Mouse (Mus musculus): Measurements from ENCODE around the gene AI481877. TPM values are rescaled to one million over a fixed set of nuclear protein-coding genes. Genes with fewer than 3 reads are reported as not detected.

Gene AI481877
- polyA plus RNA-seq, 1 experiment from 2014 or later, result 0.01 TPM

GRCm38 (mm10) chr4:59034918-59035785, 103.6 kb downstream of the AI481877 start, which contains the start of gene Gng10:
Gene Gng10, plus strand, starts transcription at chr4:59035088.
- ChIA-PET POLR2A (interaction anchor here (0.6 kb wide), 1 partner anchor 48 kb away, joined by 4 read pairs; no protein-coding TSS in a partner anchor), CTCF (interaction anchor here (0.7 kb wide), 1 partner anchor 50 kb away, joined by 3 read pairs; no protein-coding TSS in a partner anchor)
- DNase-seq (ENCODE audit: low read depth, low spot score), result no peak
- no peak for TF ChIP-seq CTCF (IDR thresholded peaks at IDR 0.05)
- in situ Hi-C loops (cut with MboI; ENCODE audit: low pct_unique_long_range_greater_than_20kb), result no loop called here
- no peaks in the 10 kb centered on the region for H3K27me3 ChIP-seq
- ATAC-seq, result peak; percentile 92

- no peak for DNase-seq (ENCODE audit: low read depth, low spot score)
- in situ Hi-C loops (cut with MboI; ENCODE audit: low pct_unique_long_range_greater_than_20kb), result no loop called here
- no peaks in the 10 kb centered on the region for H3K27me3 ChIP-seq
- ChIA-PET POLR2A (no interaction called here), CTCF (no interaction called here)
- no peak for ATAC-seq
- no peak for TF ChIP-seq CTCF (IDR thresholded peaks at IDR 0.05)
Measured at GRCm38 (mm10) chr4:59034325-59034917, 104.4 kb downstream of the AI481877 start.

- H3K27me3 ChIP-seq, result no peaks in the 10 kb centered on the region
- ChIA-PET POLR2A (no interaction called here), CTCF (interaction anchor here (1.3 kb wide), 1 partner anchor 30 kb away, joined by 3 read pairs; no protein-coding TSS in a partner anchor)
- DNase-seq (ENCODE audit: low read depth, low spot score), result no peak
- in situ Hi-C loops (cut with MboI; ENCODE audit: low pct_unique_long_range_greater_than_20kb), result no loop called here
- no peak for TF ChIP-seq CTCF (IDR thresholded peaks at IDR 0.05)
- ATAC-seq, result no peak
Measured at GRCm38 (mm10) chr4:59016922-59017321, 121.9 kb downstream of the AI481877 start.

- ATAC-seq (no peak), DNase-seq (ENCODE audit: low read depth, low spot score) (no peak)
- no peak for TF ChIP-seq CTCF (IDR thresholded peaks at IDR 0.05)
- CTCF ChIA-PET, result no interaction called here
- in situ Hi-C loops (cut with MboI; ENCODE audit: low pct_unique_long_range_greater_than_20kb), result no loop called here
- POLR2A ChIA-PET, result no interaction called here
- no peaks in the 10 kb centered on the region for H3K27me3 ChIP-seq
Measured at GRCm38 (mm10) chr4:59015181-59015580, 123.6 kb downstream of the AI481877 start.

- in situ Hi-C loops (cut with MboI; ENCODE audit: low pct_unique_long_range_greater_than_20kb), result no loop called here
- POLR2A ChIA-PET, result no interaction called here
- no peak for ATAC-seq
Measured at GRCm38 (mm10) chr4:59011446-59011845, 127.3 kb downstream of the AI481877 start.

GRCm38 (mm10) chr4:59009696-59010095, 129.1 kb downstream of the AI481877 start:
- ATAC-seq (no peak), DNase-seq (ENCODE audit: low read depth, low spot score) (no peak)
- H3K27me3 ChIP-seq, result no peaks in the 10 kb centered on the region
- in situ Hi-C loops (cut with MboI; ENCODE audit: low pct_unique_long_range_greater_than_20kb), result no loop called here
- TF ChIP-seq CTCF (IDR thresholded peaks at IDR 0.05), result no peak
- POLR2A ChIA-PET, result no interaction called here
- CTCF ChIA-PET, result interaction anchor here (1.5 kb wide), 1 partner anchor 10 kb away, joined by 6 read pairs; no protein-coding TSS in a partner anchor

More at GRCm38 (mm10) chr4:59011446-59011845, 127.3 kb downstream of the AI481877 start:
- CTCF ChIA-PET, result interaction anchor here (2.0 to 2.1 kb wide), 2 partner anchors 12 to 25 kb away, joined by 8 to 9 read pairs; no protein-coding TSS in a partner anchor
- H3K27me3 ChIP-seq, result no peaks in the 10 kb centered on the region
- no peak for DNase-seq (ENCODE audit: low read depth, low spot score)
- no peak for TF ChIP-seq CTCF (IDR thresholded peaks at IDR 0.05)

- CTCF ChIA-PET, result interaction anchor here (1.5 kb wide), 1 partner anchor 10 kb away, joined by 6 read pairs; no protein-coding TSS in a partner anchor
- H3K27me3 ChIP-seq, result no peaks in the 10 kb centered on the region
- DNase-seq (ENCODE audit: low read depth, low spot score) (no peak), ATAC-seq (no peak)
- no peak for TF ChIP-seq CTCF (IDR thresholded peaks at IDR 0.05)
- POLR2A ChIA-PET, result no interaction called here
- in situ Hi-C loops (cut with MboI; ENCODE audit: low pct_unique_long_range_greater_than_20kb), result no loop called here
Measured at GRCm38 (mm10) chr4:59009186-59009585, 129.6 kb downstream of the AI481877 start.

GRCm38 (mm10) chr4:59007974-59008373, 130.8 kb downstream of the AI481877 start:
- in situ Hi-C loops (cut with MboI; ENCODE audit: low pct_unique_long_range_greater_than_20kb), result no loop called here
- no peak for TF ChIP-seq CTCF (IDR thresholded peaks at IDR 0.05)
- CTCF ChIA-PET, result interaction anchor here (1.1 to 1.5 kb wide), 2 partner anchors 14 to 29 kb away, joined by 3 to 6 read pairs; no protein-coding TSS in a partner anchor
- DNase-seq (ENCODE audit: low read depth, low spot score) (no peak), ATAC-seq (no peak)
- no peaks in the 10 kb centered on the region for H3K27me3 ChIP-seq
- POLR2A ChIA-PET, result interaction anchor here (0.7 kb wide), 1 partner anchor 417 kb away, joined by 5 read pairs; no protein-coding TSS in a partner anchor

- no peak for DNase-seq (ENCODE audit: low read depth, low spot score)
- in situ Hi-C loops (cut with MboI; ENCODE audit: low pct_unique_long_range_greater_than_20kb), result no loop called here
- no peaks in the 10 kb centered on the region for H3K27me3 ChIP-seq
- ChIA-PET POLR2A (no interaction called here), CTCF (interaction anchor here (0.7 to 1.1 kb wide), 2 partner anchors 15 to 22 kb away, joined by 3 read pairs; no protein-coding TSS in a partner anchor)
- no peak for ATAC-seq
- no peak for TF ChIP-seq CTCF (IDR thresholded peaks at IDR 0.05)
Measured at GRCm38 (mm10) chr4:59007016-59007415, 131.8 kb downstream of the AI481877 start.

GRCm38 (mm10) chr4:59006211-59006610, 132.6 kb downstream of the AI481877 start:
- CTCF ChIA-PET, result no interaction called here
- no peak for ATAC-seq
- POLR2A ChIA-PET, result no interaction called here

More at GRCm38 (mm10) chr4:59006211-59006610, 132.6 kb downstream of the AI481877 start:
- no peaks in the 10 kb centered on the region for H3K27me3 ChIP-seq
- TF ChIP-seq CTCF (IDR thresholded peaks at IDR 0.05), result no peak
- in situ Hi-C loops (cut with MboI; ENCODE audit: low pct_unique_long_range_greater_than_20kb), result no loop called here
- no peak for DNase-seq (ENCODE audit: low read depth, low spot score)
